Mouse (Mus musculus): ENCODE data around the gene Nos3. TPM values are rescaled to one million over a fixed set of nuclear protein-coding genes. Genes with fewer than 3 reads are reported as not detected.

The Nos3 gene
- polyA plus RNA-seq, 1 experiment, result 4.0 TPM

- no peaks in the 10 kb centered on the region for H3K27me3 ChIP-seq (ENCODE audit: control insufficient read depth, insufficient read depth, low read length)
- no peak for TF ChIP-seq CTCF (IDR thresholded peaks at IDR 0.05; ENCODE audit: extremely low read depth, insufficient read length, insufficient replicate concordance, low read depth, low read length)
- no peak for TF ChIP-seq POLR2A (IDR thresholded peaks at IDR 0.05; ENCODE audit: low read depth, low read length)
- WGBS, result 57% methylated on average over 7 of the region's 7 CpGs
Observed at GRCm38 (mm10) chr5:24374666-24375328, 10.2 kb downstream of the Nos3 start.

GRCm38 (mm10) chr5:24378700-24379099 is 14.1 kb downstream of the Nos3 start:
- TF ChIP-seq POLR2A (IDR thresholded peaks at IDR 0.05; ENCODE audit: low read depth, low read length), result no peak
- TF ChIP-seq CTCF (IDR thresholded peaks at IDR 0.05; ENCODE audit: extremely low read depth, insufficient read length, insufficient replicate concordance, low read depth, low read length), result no peak
- Histone ChIP-seq H3K4me3 (ENCODE audit: low read depth, low read length) (no peak overlapping the region), H3K27ac (ENCODE audit: insufficient read depth, low read depth, low read length) (no peak overlapping the region), H3K4me1 (ENCODE audit: control insufficient read depth, insufficient read depth, insufficient read length, low read length) (peaks cover 6% of the 10 kb centered on the region; the same call in 1 of the 2 replicates), H3K27me3 (ENCODE audit: control insufficient read depth, insufficient read depth, low read length) (no peaks in the 10 kb centered on the region), H3K36me3 (ENCODE audit: control insufficient read depth, insufficient read depth, low read length) (no peaks in the 10 kb centered on the region)
- 78% methylated on average over 2 of the region's 2 CpGs for WGBS

More at GRCm38 (mm10) chr5:24374666-24375328, 10.2 kb downstream of the Nos3 start:
- Histone ChIP-seq H3K27ac (ENCODE audit: insufficient read depth, low read depth, low read length) (no peak overlapping the region), H3K4me3 (ENCODE audit: low read depth, low read length) (no peak overlapping the region), H3K36me3 (ENCODE audit: control insufficient read depth, insufficient read depth, low read length) (no peaks in the 10 kb centered on the region), H3K4me1 (ENCODE audit: control insufficient read depth, insufficient read depth, insufficient read length, low read length) (no peaks in the 10 kb centered on the region)

GRCm38 (mm10) chr5:24379501-24379900 is 14.9 kb downstream of the Nos3 start:
- WGBS, result 68% methylated on average over 4 of the region's 4 CpGs
- Histone ChIP-seq H3K4me3 (ENCODE audit: low read depth, low read length) (no peak overlapping the region), H3K27ac (ENCODE audit: insufficient read depth, low read depth, low read length) (no peak overlapping the region), H3K27me3 (ENCODE audit: control insufficient read depth, insufficient read depth, low read length) (no peaks in the 10 kb centered on the region), H3K36me3 (ENCODE audit: control insufficient read depth, insufficient read depth, low read length) (no peaks in the 10 kb centered on the region), H3K4me1 (ENCODE audit: control insufficient read depth, insufficient read depth, insufficient read length, low read length) (peaks cover 10% of the 10 kb centered on the region; the same call in 1 of the 2 replicates)
- TF ChIP-seq POLR2A (IDR thresholded peaks at IDR 0.05; ENCODE audit: low read depth, low read length), result no peak
- no peak for TF ChIP-seq CTCF (IDR thresholded peaks at IDR 0.05; ENCODE audit: extremely low read depth, insufficient read length, insufficient replicate concordance, low read depth, low read length)

GRCm38 (mm10) chr5:24380499-24380898 is 15.9 kb downstream of the Nos3 start:
- WGBS, result 82% methylated on average over 4 of the region's 4 CpGs
- no peak overlapping the region for H3K4me3 ChIP-seq (ENCODE audit: low read depth, low read length)
- no peak for TF ChIP-seq POLR2A (IDR thresholded peaks at IDR 0.05; ENCODE audit: low read depth, low read length)
- TF ChIP-seq CTCF (IDR thresholded peaks at IDR 0.05; ENCODE audit: extremely low read depth, insufficient read length, insufficient replicate concordance, low read depth, low read length), result no peak
- H3K27me3 ChIP-seq (ENCODE audit: control insufficient read depth, insufficient read depth, low read length), result no peaks in the 10 kb centered on the region
- H3K4me1 ChIP-seq (ENCODE audit: control insufficient read depth, insufficient read depth, insufficient read length, low read length), result peaks cover 10% of the 10 kb centered on the region; the same call in 1 of the 2 replicates
- no peaks in the 10 kb centered on the region for H3K36me3 ChIP-seq (ENCODE audit: control insufficient read depth, insufficient read depth, low read length)
- H3K27ac ChIP-seq (ENCODE audit: insufficient read depth, low read depth, low read length), result no peak overlapping the region

GRCm38 (mm10) chr5:24381486-24381885 is 16.9 kb downstream of the Nos3 start:
- Histone ChIP-seq H3K4me1 (ENCODE audit: control insufficient read depth, insufficient read depth, insufficient read length, low read length) (peaks cover 10% of the 10 kb centered on the region; the same call in 1 of the 2 replicates), H3K4me3 (ENCODE audit: low read depth, low read length) (no peak overlapping the region), H3K27ac (ENCODE audit: insufficient read depth, low read depth, low read length) (no peak overlapping the region), H3K36me3 (ENCODE audit: control insufficient read depth, insufficient read depth, low read length) (no peaks in the 10 kb centered on the region), H3K27me3 (ENCODE audit: control insufficient read depth, insufficient read depth, low read length) (no peaks in the 10 kb centered on the region)
- 62% methylated on average over 6 of the region's 6 CpGs for WGBS
- TF ChIP-seq POLR2A (IDR thresholded peaks at IDR 0.05; ENCODE audit: low read depth, low read length) (no peak), CTCF (IDR thresholded peaks at IDR 0.05; ENCODE audit: extremely low read depth, insufficient read length, insufficient replicate concordance, low read depth, low read length) (no peak)

- H3K27me3 ChIP-seq (ENCODE audit: control insufficient read depth, insufficient read depth, low read length), result peaks cover 2% of the 10 kb centered on the region; the same call in 1 of the 2 replicates
- TF ChIP-seq POLR2A (IDR thresholded peaks at IDR 0.05; ENCODE audit: low read depth, low read length) (no peak), CTCF (IDR thresholded peaks at IDR 0.05; ENCODE audit: extremely low read depth, insufficient read length, insufficient replicate concordance, low read depth, low read length) (no peak)
- H3K4me1 ChIP-seq (ENCODE audit: control insufficient read depth, insufficient read depth, insufficient read length, low read length), result peaks cover 10% of the 10 kb centered on the region; the same call in 1 of the 2 replicates
- no peak overlapping the region for H3K27ac ChIP-seq (ENCODE audit: insufficient read depth, low read depth, low read length)
- no peaks in the 10 kb centered on the region for H3K36me3 ChIP-seq (ENCODE audit: control insufficient read depth, insufficient read depth, low read length)
- 49% methylated on average over 2 of the region's 2 CpGs for whole genome bisulfite sequencing
- H3K4me3 ChIP-seq (ENCODE audit: low read depth, low read length), result no peak overlapping the region
Observed at GRCm38 (mm10) chr5:24381988-24382387, 17.4 kb downstream of the Nos3 start.

GRCm38 (mm10) chr5:24383026-24383859 is 18.6 kb downstream of the Nos3 start:
- 3% methylated on average over 34 of the region's 34 CpGs for WGBS
- Histone ChIP-seq H3K4me1 (ENCODE audit: control insufficient read depth, insufficient read depth, insufficient read length, low read length) (peaks cover 20% of the 10 kb centered on the region), H3K4me3 (ENCODE audit: low read depth, low read length) (peak overlapping the region; percentile 59), H3K36me3 (ENCODE audit: control insufficient read depth, insufficient read depth, low read length) (no peaks in the 10 kb centered on the region), H3K27ac (ENCODE audit: insufficient read depth, low read depth, low read length) (no peak overlapping the region), H3K27me3 (ENCODE audit: control insufficient read depth, insufficient read depth, low read length) (peaks cover 12% of the 10 kb centered on the region; the same call in 1 of the 2 replicates)
- TF ChIP-seq CTCF (IDR thresholded peaks at IDR 0.05; ENCODE audit: extremely low read depth, insufficient read length, insufficient replicate concordance, low read depth, low read length) (peak; percentile 52; the same call in 1 of the 2 replicates), POLR2A (IDR thresholded peaks at IDR 0.05; ENCODE audit: low read depth, low read length) (no peak)
